Mouse (Mus musculus) lung, embryonic 16.5 days (tissue): ENCODE data around the gene Rarb. TPM values are rescaled to one million over a fixed set of nuclear protein-coding genes. Genes with fewer than 3 reads are reported as not detected.

ENCODE experiments used
- ATAC-seq: fragments of 200-750 bp; cut with Nextera tagmentation; 2 replicates; pipeline ENCODE4 v1.8.0; 2017; ENCODE audit warnings: low read depth, mild to moderate bottlenecking, moderate library complexity
- H3K27ac ChIP-seq: fragments of 300-500 bp; sonication (generic); 2 replicates; pipeline ENCODE4 v1.5.1; 2014; ENCODE audit warnings: mild to moderate bottlenecking, control low read depth, low read length
- H3K27me3 ChIP-seq: fragments of 300-500 bp; sonication (generic); 2 replicates; pipeline ENCODE4 v1.6.1; 2014; ENCODE audit warnings: low read depth, low read length, mixed read lengths; ENCODE audit not compliant: control insufficient read depth, insufficient read depth
- H3K36me3 ChIP-seq: fragments of 300-500 bp; sonication (generic); 2 replicates; pipeline ENCODE4 v1.6.1; 2014; ENCODE audit warnings: low read length; ENCODE audit not compliant: control insufficient read depth, insufficient read depth
- H3K4me1 ChIP-seq: fragments of 300-500 bp; sonication (generic); replicated peaks from 2 replicates; pipeline ENCODE4 v1.6.1; 2014; ENCODE audit warnings: low read length, mixed read lengths; ENCODE audit not compliant: control insufficient read depth, insufficient read depth
- H3K4me2 ChIP-seq: fragments of 300-500 bp; sonication (generic); 2 replicates; pipeline ENCODE4 v1.6.1; 2014; ENCODE audit warnings: low read depth, low read length, control low read depth
- H3K4me3 ChIP-seq: fragments of 300-500 bp; sonication (generic); 2 replicates; pipeline ENCODE4 v1.5.1; 2014; ENCODE audit warnings: mild to moderate bottlenecking, low read length, control low read depth
- H3K9ac ChIP-seq: fragments of 300-500 bp; sonication (generic); 2 replicates; pipeline ENCODE4 v1.6.1; 2014; ENCODE audit warnings: low read length, control low read depth
- H3K9me3 ChIP-seq: fragments of 300-500 bp; sonication (generic); 2 replicates; pipeline ENCODE4 v1.6.1; 2016; ENCODE audit warnings: low read length; ENCODE audit not compliant: control insufficient read depth
- WGBS: fragments of 180-500 bp; shearing (Covaris S2); extraction: QIAGEN DNeasy Blood & Tissue Kit; methylation state at CpG from one replicate; pipeline ENCODE4 v1.1.7; 2014; 5-methylcytosine and 5-hydroxymethylcytosine counted together
- polyA plus RNA-seq: library from polyadenylated mRNA; unstranded; fragments of >200 nt; fragmentation: Nextera tagmentation; extraction: Ambion mirVana; gene quantifications from 2 replicates; pipeline ENCODE4 v1.2.1, GENCODE M21; 2015

Rarb gene
- polyA plus RNA-seq, 1 experiment from 2014 or later: 10.8 TPM

GRCm38 (mm10) chr14:16572755-16573340, 246.1 kb downstream of the Rarb start:
- peaks cover 18% of the 10 kb centered on the region for H3K4me1 ChIP-seq
- H3K36me3 ChIP-seq: no peaks in the 10 kb centered on the region
- H3K4me2 ChIP-seq: peak overlapping the region; percentile 93
- peak overlapping the region; percentile 35; the same call in 1 of the 2 replicates for H3K9ac ChIP-seq
- H3K4me3 ChIP-seq: peak overlapping the region; percentile 72
- 28% methylated on average over 8 of the region's 8 CpGs for WGBS
- 0 out of 2 replicates have a peak overlapping the region, but pooled peaks have one; percentile 36 for H3K27ac ChIP-seq
- no peaks in the 10 kb centered on the region for H3K27me3 ChIP-seq
- no peak for ATAC-seq
- H3K9me3 ChIP-seq: no peaks in the 10 kb centered on the region

DNA sequence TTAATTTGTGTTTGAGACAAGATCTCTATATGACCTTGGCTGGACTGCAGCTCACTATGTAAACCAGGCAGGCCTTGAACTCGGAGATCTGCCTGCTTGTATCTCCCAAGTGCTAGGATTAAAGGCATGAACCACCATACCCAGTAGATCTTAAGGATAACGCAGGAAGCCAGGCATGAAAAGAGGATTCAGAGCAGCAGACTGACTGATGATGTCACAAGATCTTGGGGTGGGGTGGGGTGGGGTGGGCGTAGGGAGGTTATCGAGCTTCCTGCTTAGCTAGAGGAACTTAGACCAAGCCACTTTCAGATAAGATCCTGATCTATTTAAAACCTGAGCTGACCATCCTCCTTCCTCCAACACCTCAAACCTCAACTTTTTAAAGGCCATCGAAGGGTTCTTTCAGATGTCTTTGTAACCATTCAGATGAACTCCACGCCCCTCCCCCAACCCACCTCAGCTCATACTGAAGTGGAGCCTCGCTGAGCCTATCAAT, 249.4 kb downstream of the Rarb start:
- no peaks in the 10 kb centered on the region for H3K9me3 ChIP-seq
- no peaks in the 10 kb centered on the region for H3K36me3 ChIP-seq
- WGBS: 32% methylated on average over 7 of the region's 7 CpGs
- H3K4me2 ChIP-seq: no peak overlapping the region
- no peak overlapping the region for H3K27ac ChIP-seq
- peaks cover 16% of the 10 kb centered on the region for H3K4me1 ChIP-seq
- no peak overlapping the region for H3K4me3 ChIP-seq
- no peaks in the 10 kb centered on the region for H3K27me3 ChIP-seq
- ATAC-seq: no peak
- H3K9ac ChIP-seq: no peak overlapping the region

DNA sequence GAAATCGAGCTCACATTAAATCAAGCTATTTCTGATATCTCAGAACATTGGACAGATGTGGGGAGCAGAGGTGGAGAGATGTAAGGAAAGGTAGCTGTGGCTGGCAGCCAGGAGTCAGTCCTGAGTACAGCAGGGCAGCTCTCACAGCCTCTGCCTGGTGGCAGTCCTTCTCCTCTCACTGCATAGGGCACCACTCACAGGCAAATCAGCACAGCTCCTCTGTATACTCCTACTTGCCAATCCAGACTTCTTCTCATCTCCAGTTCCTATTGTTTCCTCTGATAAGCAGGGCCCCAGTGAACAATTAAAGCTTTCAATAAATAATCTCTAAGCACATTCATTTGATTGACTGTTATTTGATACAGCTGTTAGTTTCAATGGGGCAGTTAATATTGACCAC, 252.0 kb downstream of the Rarb start:
- Histone ChIP-seq H3K36me3 (no peaks in the 10 kb centered on the region), H3K27ac (no peak overlapping the region), H3K9me3 (no peaks in the 10 kb centered on the region), H3K27me3 (no peaks in the 10 kb centered on the region), H3K4me3 (no peak overlapping the region), H3K4me1 (peaks cover 8% of the 10 kb centered on the region), H3K9ac (no peak overlapping the region), H3K4me2 (no peak overlapping the region)
- no peak for ATAC-seq
- 57% methylated on average over 1 of the region's 1 CpGs for WGBS

GRCm38 (mm10) chr14:16563912-16564311, 255.0 kb downstream of the Rarb start:
- H3K9me3 ChIP-seq: no peaks in the 10 kb centered on the region
- no peaks in the 10 kb centered on the region for H3K36me3 ChIP-seq
- 64% methylated on average over 2 of the region's 2 CpGs for WGBS
- ATAC-seq: no peak
- no peak overlapping the region for H3K9ac ChIP-seq
- no peak overlapping the region for H3K4me2 ChIP-seq
- peaks cover 4% of the 10 kb centered on the region for H3K4me1 ChIP-seq
- H3K27me3 ChIP-seq: no peaks in the 10 kb centered on the region
- no peak overlapping the region for H3K4me3 ChIP-seq
- H3K27ac ChIP-seq: no peak overlapping the region

DNA sequence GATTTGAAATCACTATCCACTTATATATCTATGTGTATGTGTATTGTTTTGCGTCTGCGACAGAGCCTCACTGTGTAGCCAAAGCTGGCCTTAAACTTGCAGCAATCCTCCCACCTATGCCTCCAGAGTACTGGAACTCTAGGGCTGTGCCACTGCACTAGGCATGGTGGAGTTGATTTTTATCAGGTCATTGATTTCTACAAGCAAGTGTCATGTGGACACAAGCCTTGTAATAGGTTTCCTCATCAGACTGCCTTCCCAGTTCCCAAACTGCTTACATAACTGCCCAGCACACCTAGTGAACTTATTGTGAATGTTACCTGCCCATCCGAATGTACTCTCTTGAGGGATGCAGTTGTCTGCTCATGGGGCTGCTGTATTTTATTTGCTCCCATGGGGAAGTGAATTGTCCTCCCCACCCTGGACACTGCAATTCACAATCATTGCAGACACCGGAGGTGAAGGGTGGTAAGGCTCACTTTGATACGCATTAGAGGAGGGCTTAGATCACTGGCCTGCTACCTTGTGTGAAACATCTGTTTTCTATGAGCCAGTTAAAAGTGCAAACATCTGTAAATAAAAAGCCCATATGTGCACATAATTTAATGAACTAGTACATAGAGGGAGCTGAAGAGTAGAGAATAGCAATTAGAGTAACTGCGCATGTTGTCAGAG, 257.3 kb downstream of the Rarb start:
- no peak overlapping the region for H3K4me2 ChIP-seq
- no peak overlapping the region for H3K4me3 ChIP-seq
- H3K27ac ChIP-seq: no peak overlapping the region
- peaks cover 9% of the 10 kb centered on the region for H3K4me1 ChIP-seq
- no peaks in the 10 kb centered on the region for H3K36me3 ChIP-seq
- no peak for ATAC-seq
- H3K9me3 ChIP-seq: no peaks in the 10 kb centered on the region
- WGBS: 87% methylated on average over 6 of the region's 6 CpGs
- no peak overlapping the region for H3K9ac ChIP-seq
- no peaks in the 10 kb centered on the region for H3K27me3 ChIP-seq

- no peaks in the 10 kb centered on the region for H3K36me3 ChIP-seq
- H3K9ac ChIP-seq: no peak overlapping the region
- H3K4me2 ChIP-seq: no peak overlapping the region
- peaks cover 18% of the 10 kb centered on the region for H3K4me1 ChIP-seq
- peak; percentile 37; the same call in 1 of the 2 replicates for ATAC-seq
- no peaks in the 10 kb centered on the region for H3K27me3 ChIP-seq
- no peak overlapping the region for H3K27ac ChIP-seq
- no peak overlapping the region for H3K4me3 ChIP-seq
- WGBS: 39% methylated on average over 12 of the region's 12 CpGs
- H3K9me3 ChIP-seq: no peaks in the 10 kb centered on the region
Observed at GRCm38 (mm10) chr14:16559294-16560217, 259.4 kb downstream of the Rarb start.

DNA sequence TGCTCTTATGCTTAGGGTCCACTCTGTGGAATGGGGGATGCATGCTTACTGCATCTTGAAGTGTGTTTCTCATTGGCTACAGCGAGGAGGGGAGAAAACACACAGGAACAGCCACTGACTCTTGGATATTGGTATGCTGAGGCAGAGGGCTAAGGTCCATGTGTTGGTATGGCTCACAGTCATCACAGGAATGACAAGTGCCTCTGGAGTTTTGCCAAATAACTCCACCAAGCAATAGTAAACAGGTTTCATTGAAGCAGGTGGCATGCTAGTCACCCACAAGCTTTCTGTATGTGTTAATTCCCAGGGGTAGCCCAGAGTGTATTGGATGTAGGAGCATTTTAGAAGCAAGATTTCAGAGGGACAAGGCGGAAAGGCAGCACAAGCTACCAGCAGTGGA, 260.9 kb downstream of the Rarb start:
- no peak overlapping the region for H3K4me3 ChIP-seq
- H3K4me2 ChIP-seq: no peak overlapping the region
- H3K9ac ChIP-seq: no peak overlapping the region
- H3K27ac ChIP-seq: no peak overlapping the region
- peak; percentile 42; the same call in 1 of the 2 replicates for ATAC-seq
- H3K27me3 ChIP-seq: no peaks in the 10 kb centered on the region
- H3K9me3 ChIP-seq: no peaks in the 10 kb centered on the region
- 88% methylated on average over 2 of the region's 2 CpGs for WGBS
- H3K4me1 ChIP-seq: peaks cover 23% of the 10 kb centered on the region
- no peaks in the 10 kb centered on the region for H3K36me3 ChIP-seq

DNA sequence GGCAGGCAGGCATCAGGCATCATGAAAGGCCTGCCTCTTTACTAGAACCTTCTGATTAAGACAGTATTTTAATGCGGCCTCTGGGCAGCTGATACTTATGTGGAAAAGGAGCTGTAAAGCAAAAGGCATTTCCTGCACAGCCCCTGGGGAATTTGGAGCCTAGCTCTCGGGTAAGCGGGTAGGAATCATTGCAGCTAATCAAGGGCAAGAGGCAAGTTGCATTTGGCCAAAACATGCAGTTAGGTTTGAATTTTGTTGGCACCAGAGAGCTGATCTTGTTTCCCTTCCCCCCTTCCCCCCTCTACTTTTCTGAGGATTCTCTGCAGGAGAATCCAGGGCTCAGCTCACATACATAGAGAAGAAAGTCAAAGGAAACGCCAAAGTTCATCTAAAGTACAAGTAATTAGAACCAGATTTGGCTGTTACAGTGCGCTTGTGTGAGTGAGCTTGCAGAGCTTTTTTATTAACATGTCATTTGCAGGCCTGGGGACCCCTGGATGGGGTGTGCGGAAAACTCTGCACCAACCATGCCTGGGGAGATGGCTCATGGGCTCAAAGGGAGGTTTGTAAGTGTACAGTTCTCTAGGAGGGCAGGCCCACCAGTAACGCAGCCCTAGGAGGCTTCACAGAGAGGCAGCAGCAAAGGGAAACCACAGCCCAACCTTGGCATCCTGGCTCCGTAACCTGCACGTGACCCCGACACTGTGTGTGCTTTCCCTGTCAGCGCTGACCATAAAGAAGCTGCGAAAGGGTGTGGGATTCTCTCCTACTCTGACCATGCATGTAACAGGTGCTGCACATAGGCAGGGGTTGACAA, 264.1 kb downstream of the Rarb start:
- Histone ChIP-seq H3K36me3 (no peaks in the 10 kb centered on the region), H3K27me3 (no peaks in the 10 kb centered on the region), H3K27ac (peak overlapping the region; percentile 76), H3K4me1 (peaks cover 23% of the 10 kb centered on the region), H3K9me3 (no peaks in the 10 kb centered on the region), H3K4me3 (no peak overlapping the region), H3K4me2 (no peak overlapping the region), H3K9ac (peak overlapping the region; percentile 30; the same call in 1 of the 2 replicates)
- peak; percentile 65 for ATAC-seq
- WGBS: 29% methylated on average over 12 of the region's 12 CpGs
